Mouse (Mus musculus): ENCODE data around the gene Nus1. TPM values are rescaled to one million over a fixed set of nuclear protein-coding genes. Genes with fewer than 3 reads are reported as not detected.

The Nus1 gene
- polyA plus RNA-seq, 1 experiment from 2014 or later: 12.0 TPM

- Histone ChIP-seq H3K36me3 (ENCODE audit: control insufficient read depth, insufficient read depth, low read length) (no peaks in the 10 kb centered on the region), H3K9ac (ENCODE audit: low read length) (no peak overlapping the region), H3K27me3 (replicated peaks; ENCODE audit: control insufficient read depth, insufficient read depth, low read length) (no peaks in the 10 kb centered on the region), H3K27ac (ENCODE audit: low read depth, low read length) (no peak overlapping the region), H3K9me3 (replicated peaks; ENCODE audit: control insufficient read depth, low read length) (no peaks in the 10 kb centered on the region), H3K4me2 (ENCODE audit: low read length) (no peak overlapping the region), H3K4me3 (ENCODE audit: low read depth, low read length) (no peak overlapping the region), H3K4me1 (ENCODE audit: control insufficient read depth, insufficient read depth, low read length) (no peaks in the 10 kb centered on the region)
- DNase-seq (ENCODE audit: low spot score) (no peak), ATAC-seq (no peak)
- WGBS: 94% methylated on average over 13 of the region's 13 CpGs
Observed at GRCm38 (mm10) chr10:52405160-52405559, 12.2 kb upstream of the Nus1 start.

GRCm38 (mm10) chr10:52407526-52407925, 9.8 kb upstream of the Nus1 start:
- H3K27me3 ChIP-seq (replicated peaks; ENCODE audit: control insufficient read depth, insufficient read depth, low read length): no peaks in the 10 kb centered on the region
- ATAC-seq: no peak

GRCm38 (mm10) chr10:52415020-52415419, 2.3 kb upstream of the Nus1 start:
- DNase-seq (ENCODE audit: low spot score) (no peak), ATAC-seq (no peak)
- Histone ChIP-seq H3K4me1 (ENCODE audit: control insufficient read depth, insufficient read depth, low read length) (peaks cover 18% of the 10 kb centered on the region), H3K27ac (ENCODE audit: low read depth, low read length) (no peak overlapping the region), H3K4me3 (ENCODE audit: low read depth, low read length) (no peak overlapping the region), H3K36me3 (ENCODE audit: control insufficient read depth, insufficient read depth, low read length) (no peaks in the 10 kb centered on the region), H3K27me3 (replicated peaks; ENCODE audit: control insufficient read depth, insufficient read depth, low read length) (no peaks in the 10 kb centered on the region), H3K9me3 (replicated peaks; ENCODE audit: control insufficient read depth, low read length) (no peaks in the 10 kb centered on the region), H3K4me2 (ENCODE audit: low read length) (no peak overlapping the region), H3K9ac (ENCODE audit: low read length) (no peak overlapping the region)
- 82% methylated on average over 2 of the region's 2 CpGs for WGBS

More at GRCm38 (mm10) chr10:52407526-52407925, 9.8 kb upstream of the Nus1 start:
- no peak overlapping the region for H3K9ac ChIP-seq (ENCODE audit: low read length)
- no peaks in the 10 kb centered on the region for H3K9me3 ChIP-seq (replicated peaks; ENCODE audit: control insufficient read depth, low read length)
- 84% methylated on average over 2 of the region's 2 CpGs for WGBS
- H3K4me1 ChIP-seq (ENCODE audit: control insufficient read depth, insufficient read depth, low read length): no peaks in the 10 kb centered on the region
- H3K4me3 ChIP-seq (ENCODE audit: low read depth, low read length): no peak overlapping the region
- no peak overlapping the region for H3K27ac ChIP-seq (ENCODE audit: low read depth, low read length)
- H3K36me3 ChIP-seq (ENCODE audit: control insufficient read depth, insufficient read depth, low read length): no peaks in the 10 kb centered on the region
- H3K4me2 ChIP-seq (ENCODE audit: low read length): no peak overlapping the region
- DNase-seq (ENCODE audit: low spot score): no peak

- Histone ChIP-seq H3K27me3 (replicated peaks; ENCODE audit: control insufficient read depth, insufficient read depth, low read length) (no peaks in the 10 kb centered on the region), H3K27ac (ENCODE audit: low read depth, low read length) (no peak overlapping the region; the same call in 1 of the 2 replicates), H3K9me3 (replicated peaks; ENCODE audit: control insufficient read depth, low read length) (no peaks in the 10 kb centered on the region), H3K4me1 (ENCODE audit: control insufficient read depth, insufficient read depth, low read length) (peaks cover 18% of the 10 kb centered on the region), H3K36me3 (ENCODE audit: control insufficient read depth, insufficient read depth, low read length) (no peaks in the 10 kb centered on the region), H3K9ac (ENCODE audit: low read length) (peak overlapping the region; percentile 50), H3K4me2 (ENCODE audit: low read length) (peak overlapping the region; percentile 45), H3K4me3 (ENCODE audit: low read depth, low read length) (peak overlapping the region; percentile 86; the same call in 1 of the 2 replicates)
- ATAC-seq (no peak), DNase-seq (ENCODE audit: low spot score) (peak; percentile 8)
- 64% methylated on average over 2 of the region's 2 CpGs for WGBS
Observed at GRCm38 (mm10) chr10:52416458-52416857, 889 bp upstream of the Nus1 start.

GRCm38 (mm10) chr10:52417998-52418860, 882 bp downstream of the Nus1 start:
- peak overlapping the region; percentile 86 for H3K4me3 ChIP-seq (ENCODE audit: low read depth, low read length)
- peak overlapping the region; percentile 93 for H3K27ac ChIP-seq (ENCODE audit: low read depth, low read length)
- H3K4me2 ChIP-seq (ENCODE audit: low read length): peak overlapping the region; percentile 72
- WGBS: 1% methylated on average over 39 of the region's 39 CpGs
- peak overlapping the region; percentile 93 for H3K9ac ChIP-seq (ENCODE audit: low read length)
- DNase-seq (ENCODE audit: low spot score) (no peak), ATAC-seq (peak; percentile 51)
- peaks cover 18% of the 10 kb centered on the region for H3K4me1 ChIP-seq (ENCODE audit: control insufficient read depth, insufficient read depth, low read length)
- no peaks in the 10 kb centered on the region for H3K9me3 ChIP-seq (replicated peaks; ENCODE audit: control insufficient read depth, low read length)
- H3K27me3 ChIP-seq (replicated peaks; ENCODE audit: control insufficient read depth, insufficient read depth, low read length): no peaks in the 10 kb centered on the region
- no peaks in the 10 kb centered on the region for H3K36me3 ChIP-seq (ENCODE audit: control insufficient read depth, insufficient read depth, low read length)

GRCm38 (mm10) chr10:52418931-52419330, 1.6 kb downstream of the Nus1 start:
- no peak for ATAC-seq
- no peak for DNase-seq (ENCODE audit: low spot score)
- peak overlapping the region; percentile 93 for H3K9ac ChIP-seq (ENCODE audit: low read length)
- 70% methylated on average over 5 of the region's 5 CpGs for WGBS
- no peak overlapping the region for H3K27ac ChIP-seq (ENCODE audit: low read depth, low read length)
- H3K4me3 ChIP-seq (ENCODE audit: low read depth, low read length): peak overlapping the region; percentile 86
- H3K9me3 ChIP-seq (replicated peaks; ENCODE audit: control insufficient read depth, low read length): no peaks in the 10 kb centered on the region
- no peaks in the 10 kb centered on the region for H3K36me3 ChIP-seq (ENCODE audit: control insufficient read depth, insufficient read depth, low read length)
- no peaks in the 10 kb centered on the region for H3K27me3 ChIP-seq (replicated peaks; ENCODE audit: control insufficient read depth, insufficient read depth, low read length)
- peaks cover 18% of the 10 kb centered on the region for H3K4me1 ChIP-seq (ENCODE audit: control insufficient read depth, insufficient read depth, low read length)
- peak overlapping the region; percentile 72 for H3K4me2 ChIP-seq (ENCODE audit: low read length)

GRCm38 (mm10) chr10:52419402-52419801, 2.1 kb downstream of the Nus1 start:
- 82% methylated on average over 4 of the region's 4 CpGs for WGBS
- no peak for ATAC-seq
- Histone ChIP-seq H3K4me1 (ENCODE audit: control insufficient read depth, insufficient read depth, low read length) (peaks cover 18% of the 10 kb centered on the region), H3K4me2 (ENCODE audit: low read length) (peak overlapping the region; percentile 72), H3K4me3 (ENCODE audit: low read depth, low read length) (peak overlapping the region; percentile 86; the same call in 1 of the 2 replicates), H3K36me3 (ENCODE audit: control insufficient read depth, insufficient read depth, low read length) (no peaks in the 10 kb centered on the region), H3K9ac (ENCODE audit: low read length) (peak overlapping the region; percentile 25; the same call in 1 of the 2 replicates), H3K27ac (ENCODE audit: low read depth, low read length) (no peak overlapping the region), H3K9me3 (replicated peaks; ENCODE audit: control insufficient read depth, low read length) (no peaks in the 10 kb centered on the region), H3K27me3 (replicated peaks; ENCODE audit: control insufficient read depth, insufficient read depth, low read length) (no peaks in the 10 kb centered on the region)
- DNase-seq (ENCODE audit: low spot score): no peak

GRCm38 (mm10) chr10:52420526-52420925, 3.2 kb downstream of the Nus1 start:
- H3K9me3 ChIP-seq (replicated peaks; ENCODE audit: control insufficient read depth, low read length): no peaks in the 10 kb centered on the region
- DNase-seq (ENCODE audit: low spot score) (no peak), ATAC-seq (no peak)
- H3K4me1 ChIP-seq (ENCODE audit: control insufficient read depth, insufficient read depth, low read length): peaks cover 18% of the 10 kb centered on the region
- no peaks in the 10 kb centered on the region for H3K27me3 ChIP-seq (replicated peaks; ENCODE audit: control insufficient read depth, insufficient read depth, low read length)
- H3K9ac ChIP-seq (ENCODE audit: low read length): no peak overlapping the region
- H3K27ac ChIP-seq (ENCODE audit: low read depth, low read length): no peak overlapping the region
- H3K4me3 ChIP-seq (ENCODE audit: low read depth, low read length): no peak overlapping the region
- 88% methylated on average over 1 of the region's 1 CpGs for WGBS
- H3K4me2 ChIP-seq (ENCODE audit: low read length): no peak overlapping the region
- no peaks in the 10 kb centered on the region for H3K36me3 ChIP-seq (ENCODE audit: control insufficient read depth, insufficient read depth, low read length)

GRCm38 (mm10) chr10:52421716-52422115, 4.4 kb downstream of the Nus1 start:
- Histone ChIP-seq H3K4me3 (ENCODE audit: low read depth, low read length) (no peak overlapping the region), H3K36me3 (ENCODE audit: control insufficient read depth, insufficient read depth, low read length) (no peaks in the 10 kb centered on the region), H3K4me1 (ENCODE audit: control insufficient read depth, insufficient read depth, low read length) (peaks cover 13% of the 10 kb centered on the region), H3K27ac (ENCODE audit: low read depth, low read length) (no peak overlapping the region), H3K9me3 (replicated peaks; ENCODE audit: control insufficient read depth, low read length) (no peaks in the 10 kb centered on the region), H3K4me2 (ENCODE audit: low read length) (no peak overlapping the region), H3K9ac (ENCODE audit: low read length) (no peak overlapping the region), H3K27me3 (replicated peaks; ENCODE audit: control insufficient read depth, insufficient read depth, low read length) (no peaks in the 10 kb centered on the region)
- ATAC-seq (no peak), DNase-seq (ENCODE audit: low spot score) (no peak)
- 92% methylated on average over 6 of the region's 6 CpGs for WGBS
